Mouse (Mus musculus) limb, embryonic 14.5 days (tissue): ENCODE results near the gene Angptl2. TPM values are rescaled to one million over a fixed set of nuclear protein-coding genes. Genes with fewer than 3 reads are reported as not detected.

Experiments
- ATAC-seq: fragments of 200-750 bp; cut with Nextera tagmentation; 2 replicates; pipeline ENCODE4 v1.8.0; 2017; ENCODE audit warnings: low read depth, moderate number of reproducible peaks, moderate TSS enrichment; ENCODE audit not compliant: low FRiP score
- DNase-seq: peaks from one replicate; pipeline ENCODE4 v3.0.0-alpha.2; 2015; ENCODE audit warnings: low spot score
- H3K27ac ChIP-seq: fragments of 300-500 bp; sonication (generic); replicated peaks from 2 replicates; pipeline ENCODE4 v1.5.1; 2014; ENCODE audit warnings: low read depth, mild to moderate bottlenecking, low read length, moderate library complexity, mixed read lengths
- H3K27me3 ChIP-seq: fragments of 300-500 bp; sonication (generic); 2 replicates; pipeline ENCODE4 v1.6.1; 2014; ENCODE audit warnings: low read length, mixed read lengths; ENCODE audit not compliant: control insufficient read depth, insufficient read depth
- H3K36me3 ChIP-seq: fragments of 300-500 bp; sonication (generic); 2 replicates; pipeline ENCODE4 v1.6.1; 2014; ENCODE audit warnings: mild to moderate bottlenecking, low read length, moderate library complexity, mixed read lengths; ENCODE audit not compliant: control insufficient read depth, insufficient read depth
- H3K4me1 ChIP-seq: fragments of 300-500 bp; sonication (generic); 2 replicates; pipeline ENCODE4 v1.6.1; 2014; ENCODE audit warnings: antibody characterized with exemption, low read length, mixed read lengths; ENCODE audit not compliant: control insufficient read depth, insufficient read depth
- H3K4me2 ChIP-seq: fragments of 300-500 bp; sonication (generic); replicated peaks from 2 replicates; pipeline ENCODE4 v1.6.1; 2014; ENCODE audit warnings: low read depth, mild to moderate bottlenecking, low read length, moderate library complexity; ENCODE audit not compliant: severe bottlenecking
- H3K4me3 ChIP-seq: fragments of 300-500 bp; sonication (generic); replicated peaks from 2 replicates; pipeline ENCODE4 v1.5.1; 2014; ENCODE audit warnings: low read length
- H3K9ac ChIP-seq: fragments of 300-500 bp; sonication (generic); 2 replicates; pipeline ENCODE4 v1.6.1; 2014; ENCODE audit warnings: mild to moderate bottlenecking, low read depth, low read length, moderate library complexity; ENCODE audit not compliant: severe bottlenecking
- H3K9me3 ChIP-seq: fragments of 300-500 bp; sonication (generic); 2 replicates; pipeline ENCODE4 v1.6.1; 2016; ENCODE audit warnings: low read length; ENCODE audit not compliant: control insufficient read depth
- POLR2A ChIP-seq: fragments of 200-500 bp; IDR thresholded peaks from 2 replicates; pipeline ENCODE4 v1.8.0; 2012; ENCODE audit warnings: inconsistent platforms, mild to moderate bottlenecking, moderate library complexity, borderline replicate concordance; ENCODE audit not compliant: insufficient read depth, insufficient read length; ENCODE audit errors: extremely low read depth
- WGBS: fragments of 180-500 bp; shearing (Covaris S2); extraction: QIAGEN DNeasy Blood & Tissue Kit; methylation state at CpG from one replicate; pipeline ENCODE4 v1.1.7; 2014; 5-methylcytosine and 5-hydroxymethylcytosine counted together
- polyA plus RNA-seq, 2 experiments: library from polyadenylated mRNA; depleted of rRNA in 1 of 2; stranded (reverse) in 1 of 2; unstranded in 1 of 2; fragments of >200 nt; fragmentation: Nextera tagmentation in 1 of 2; extraction: Ambion mirVana in 1 of 2; gene quantifications; 2 replicates each; pipeline versions ENCODE4 v1.2.1 to v1.2.3; 2012 to 2014

The Angptl2 gene
- polyA plus RNA-seq, 2 experiments = 67.2 to 104 TPM

DNA sequence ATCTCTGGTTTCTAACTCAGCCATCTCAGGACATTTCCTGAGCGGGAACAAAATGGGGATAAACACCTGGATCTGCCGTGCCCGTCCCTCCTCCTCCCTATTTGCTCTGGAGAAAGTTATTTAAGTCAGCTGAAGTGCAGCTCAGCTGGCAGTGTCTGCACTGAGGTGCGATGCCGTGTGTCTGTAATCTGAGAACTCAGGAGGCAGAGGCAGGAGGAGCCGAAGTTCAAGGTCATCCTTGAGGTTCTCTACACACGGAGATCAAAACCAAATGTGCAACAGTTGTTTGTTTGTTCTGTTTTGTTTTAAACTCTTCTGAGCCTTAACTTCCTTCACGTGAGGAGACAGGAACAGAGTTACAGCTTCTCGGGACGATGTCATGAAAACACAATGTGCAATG lies 14.8 kb downstream of the Angptl2 start:
- Histone ChIP-seq H3K27ac (no peak overlapping the region), H3K4me2 (no peak overlapping the region), H3K36me3 (peaks cover 42% of the 10 kb centered on the region), H3K27me3 (no peaks in the 10 kb centered on the region), H3K9ac (no peak overlapping the region), H3K9me3 (no peaks in the 10 kb centered on the region), H3K4me1 (peaks cover 3% of the 10 kb centered on the region), H3K4me3 (no peak overlapping the region)
- DNase-seq (no peak), ATAC-seq (no peak)
- WGBS = 53% methylated on average over 10 of the region's 10 CpGs
- no peak for TF ChIP-seq POLR2A

DNA sequence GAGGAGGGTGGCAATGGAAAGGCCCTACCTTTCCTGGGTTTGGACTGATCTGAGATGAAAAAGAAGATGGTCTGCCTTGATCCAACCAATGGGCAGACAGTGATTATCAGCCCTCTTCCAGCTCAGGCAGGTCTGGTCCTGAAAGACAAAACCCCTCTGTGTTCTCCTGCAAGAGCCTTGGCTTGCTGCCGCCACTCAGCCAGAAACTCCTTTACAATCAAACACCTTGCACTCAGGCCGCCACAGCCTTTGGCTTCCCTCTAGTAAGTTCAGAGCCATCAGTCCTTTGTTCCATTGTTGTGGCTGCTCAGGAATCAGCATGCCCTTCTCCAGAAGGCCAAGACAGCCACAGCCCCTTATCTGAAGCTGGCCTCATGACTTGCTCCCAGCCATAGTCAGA lies 15.9 kb downstream of the Angptl2 start:
- H3K4me3 ChIP-seq = no peak overlapping the region
- no peak overlapping the region for H3K4me2 ChIP-seq
- no peak for TF ChIP-seq POLR2A
- peaks cover 5% of the 10 kb centered on the region for H3K4me1 ChIP-seq
- 93% methylated on average over 2 of the region's 2 CpGs for WGBS
- no peak overlapping the region for H3K27ac ChIP-seq
- DNase-seq (no peak), ATAC-seq (no peak)
- H3K9ac ChIP-seq = no peak overlapping the region
- peaks cover 46% of the 10 kb centered on the region for H3K36me3 ChIP-seq
- H3K27me3 ChIP-seq = no peaks in the 10 kb centered on the region
- H3K9me3 ChIP-seq = no peaks in the 10 kb centered on the region

- no peaks in the 10 kb centered on the region for H3K27me3 ChIP-seq
- H3K27ac ChIP-seq = no peak overlapping the region
- WGBS = 81% methylated on average over 6 of the region's 6 CpGs
- H3K9me3 ChIP-seq = no peaks in the 10 kb centered on the region
- ATAC-seq = no peak
- DNase-seq = no peak
- H3K9ac ChIP-seq = no peak overlapping the region
- peaks cover 54% of the 10 kb centered on the region for H3K36me3 ChIP-seq
- H3K4me1 ChIP-seq = peaks cover 5% of the 10 kb centered on the region
- no peak overlapping the region for H3K4me2 ChIP-seq
- TF ChIP-seq POLR2A = no peak
- no peak overlapping the region for H3K4me3 ChIP-seq
Observed at GRCm38 (mm10) chr2:33232782-33233570, 17.1 kb downstream of the Angptl2 start.

DNA sequence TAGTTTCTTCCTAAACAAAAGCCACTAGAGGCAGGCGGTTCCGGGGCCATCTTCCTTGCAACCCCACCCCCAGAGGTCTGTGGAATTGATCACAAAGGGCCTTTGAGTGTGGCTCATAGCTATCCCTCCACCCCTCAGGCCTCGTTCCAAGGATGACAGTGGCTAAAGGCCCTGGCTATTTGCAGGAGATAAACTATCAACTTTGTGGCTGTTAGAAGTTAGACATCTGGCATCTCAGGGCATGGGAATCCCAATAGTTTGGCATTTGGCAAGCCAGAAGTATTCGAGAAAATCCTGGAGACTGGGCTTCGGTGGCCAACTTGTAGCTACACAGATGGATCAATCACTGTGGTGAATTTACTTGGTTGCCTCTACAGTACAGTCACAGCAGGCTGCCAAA lies 18.0 kb downstream of the Angptl2 start:
- H3K4me3 ChIP-seq = no peak overlapping the region
- ATAC-seq (no peak), DNase-seq (no peak)
- H3K4me2 ChIP-seq = no peak overlapping the region
- H3K4me1 ChIP-seq = peaks cover 5% of the 10 kb centered on the region
- TF ChIP-seq POLR2A = no peak
- no peak overlapping the region for H3K9ac ChIP-seq
- peaks cover 45% of the 10 kb centered on the region for H3K36me3 ChIP-seq
- no peak overlapping the region for H3K27ac ChIP-seq
- WGBS = 81% methylated on average over 5 of the region's 5 CpGs
- H3K9me3 ChIP-seq = no peaks in the 10 kb centered on the region
- no peaks in the 10 kb centered on the region for H3K27me3 ChIP-seq

DNA sequence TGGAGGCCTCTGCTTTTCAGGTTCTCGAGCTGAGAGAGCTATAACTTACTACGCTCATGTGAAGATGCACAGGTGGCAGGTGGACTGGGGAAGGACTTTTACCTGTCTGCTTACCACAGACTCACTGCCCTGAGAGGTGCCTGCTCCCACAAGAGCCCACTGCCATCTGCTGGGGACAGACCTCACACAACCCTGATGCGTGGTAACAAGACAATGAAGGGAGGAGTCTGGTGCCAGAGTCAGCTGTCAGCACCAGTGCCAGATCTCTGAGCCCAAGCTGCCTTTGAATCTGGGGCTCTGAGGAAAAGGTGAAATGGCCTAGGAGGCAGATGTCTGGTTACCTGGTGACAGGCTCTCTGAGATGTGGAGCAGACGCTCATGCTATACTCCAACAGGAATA lies 19.0 kb downstream of the Angptl2 start:
- 83% methylated on average over 4 of the region's 4 CpGs for WGBS
- DNase-seq = no peak
- Histone ChIP-seq H3K9ac (no peak overlapping the region), H3K4me1 (peaks cover 5% of the 10 kb centered on the region), H3K4me2 (no peak overlapping the region), H3K36me3 (peaks cover 38% of the 10 kb centered on the region), H3K27me3 (no peaks in the 10 kb centered on the region), H3K27ac (no peak overlapping the region), H3K4me3 (no peak overlapping the region), H3K9me3 (no peaks in the 10 kb centered on the region)
- no peak for ATAC-seq
- TF ChIP-seq POLR2A = no peak
